Mouse (Mus musculus) hindbrain, embryonic 10.5 days (tissue): ENCODE measurements at regions not wholly inside any gene's neighbourhood (a gene's known extent, or its start where the extent isn't known, plus 50 kb on each side); places are given as distances from the start of the nearest gene placed in this dataset.

ENCODE experiments used
- DNase-seq: peaks from one replicate; pipeline ENCODE4 v3.0.0-alpha.2; 2017; ENCODE audit warnings: low spot score
- H3K27ac ChIP-seq: fragments of 300-500 bp; sonication (generic); 2 replicates; pipeline ENCODE4 v1.5.1; 2016; ENCODE audit warnings: mild to moderate bottlenecking, moderate library complexity
- H3K27me3 ChIP-seq: fragments of 300-500 bp; sonication (generic); 2 replicates; pipeline ENCODE4 v1.6.1; 2016; ENCODE audit warnings: mild to moderate bottlenecking; ENCODE audit not compliant: poor library complexity, insufficient read depth, severe bottlenecking
- H3K36me3 ChIP-seq: fragments of 300-500 bp; sonication (generic); 2 replicates; pipeline ENCODE4 v1.6.1; 2016; ENCODE audit warnings: mild to moderate bottlenecking, moderate library complexity
- H3K4me1 ChIP-seq: fragments of 300-500 bp; sonication (generic); replicated peaks from 2 replicates; pipeline ENCODE4 v1.6.1; 2016; ENCODE audit warnings: mild to moderate bottlenecking
- H3K4me3 ChIP-seq: fragments of 300-500 bp; sonication (generic); 2 replicates; pipeline ENCODE4 v1.5.1; 2016; ENCODE audit warnings: mild to moderate bottlenecking, moderate library complexity
- H3K9me3 ChIP-seq: fragments of 300-500 bp; sonication (generic); 2 replicates; pipeline ENCODE4 v1.6.1; 2016; ENCODE audit warnings: mild to moderate bottlenecking, moderate library complexity
- WGBS: fragments of 180-500 bp; shearing (Covaris S2); methylation state at CpG from one replicate; pipeline ENCODE4 v1.1.7; 2016; 5-methylcytosine and 5-hydroxymethylcytosine counted together

DNA sequence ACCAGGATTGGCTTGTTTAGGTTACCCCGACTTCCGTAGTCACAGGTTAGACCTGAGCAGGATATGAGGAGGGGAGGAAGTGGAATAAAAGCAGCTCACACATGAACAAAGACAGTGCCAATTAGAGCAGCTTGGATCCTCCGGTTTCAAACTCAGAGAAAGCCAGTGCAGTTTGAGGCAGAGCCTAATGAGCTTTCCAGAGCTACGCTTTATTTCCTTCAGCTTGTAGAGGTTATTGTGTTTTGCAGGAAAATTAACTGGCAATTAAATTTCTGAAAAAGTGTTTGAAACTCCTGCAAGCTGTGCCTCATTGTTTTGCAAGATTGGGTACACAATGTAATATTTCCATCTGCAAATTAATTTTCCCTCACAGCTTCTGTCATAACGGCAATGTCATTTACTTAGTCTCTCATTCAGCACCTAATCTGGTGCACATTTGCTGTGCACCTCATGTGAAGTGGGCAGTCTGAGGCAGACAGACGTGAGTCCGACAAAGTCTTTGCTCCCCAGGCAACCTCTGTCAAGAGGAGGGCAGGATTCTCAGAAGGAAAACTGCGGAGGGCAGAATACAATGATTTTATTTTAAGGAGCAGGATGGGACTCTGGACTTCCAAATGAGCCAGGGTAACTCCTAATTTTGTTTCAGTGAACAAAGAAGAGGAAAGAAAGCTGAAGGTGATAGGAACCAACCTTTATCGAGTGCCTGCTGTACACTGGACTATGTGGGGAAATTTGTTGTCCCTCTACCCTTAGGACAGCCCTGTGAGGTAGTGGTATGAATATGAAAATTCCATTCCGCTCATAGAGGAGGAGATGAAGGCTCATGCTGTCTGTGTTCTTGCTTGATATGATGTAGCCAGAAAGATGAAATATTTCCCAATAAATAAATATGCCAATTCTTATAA lies 217.6 kb upstream of the Nlrp1b start:
- Histone ChIP-seq H3K4me1 (0 out of 2 replicates have a peak, but pooled peaks cover 7% of the 10 kb centered on the region), H3K4me3 (no peak overlapping the region), H3K27me3 (no peaks in the 10 kb centered on the region), H3K36me3 (no peaks in the 10 kb centered on the region), H3K27ac (no peak overlapping the region), H3K9me3 (no peaks in the 10 kb centered on the region)
- 75% methylated on average over 10 of the region's 10 CpGs for WGBS
- no peak for DNase-seq

DNA sequence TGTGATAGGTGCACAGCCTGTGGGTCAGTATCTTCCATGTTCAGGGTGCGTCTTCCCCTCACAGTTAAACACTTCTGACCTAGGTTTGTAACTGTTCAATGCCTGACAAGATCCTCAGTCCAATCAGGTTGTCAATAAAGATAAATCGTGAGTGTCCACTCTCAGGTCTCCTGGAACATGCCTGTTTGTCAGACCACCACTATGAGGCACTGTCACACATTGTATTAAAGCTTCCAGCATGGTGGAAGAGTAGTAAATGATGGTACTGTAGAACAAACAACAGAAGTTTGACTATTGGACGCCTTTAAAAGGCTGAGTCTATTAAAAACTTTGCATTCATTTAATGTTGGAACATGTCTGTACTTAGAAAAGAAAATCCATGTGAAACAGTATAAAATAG lies 249.6 kb upstream of the Nlrp1b start:
- Histone ChIP-seq H3K27ac (no peak overlapping the region), H3K27me3 (no peaks in the 10 kb centered on the region), H3K4me3 (no peak overlapping the region), H3K4me1 (no peaks in the 10 kb centered on the region), H3K36me3 (no peaks in the 10 kb centered on the region), H3K9me3 (no peaks in the 10 kb centered on the region)
- DNase-seq, result no peak
- WGBS, result 78% methylated on average over 3 of the region's 3 CpGs

- DNase-seq, result peak; percentile 63
- H3K27me3 ChIP-seq, result peaks cover 21% of the 10 kb centered on the region; the same call in 1 of the 2 replicates
- peaks cover 31% of the 10 kb centered on the region for H3K4me1 ChIP-seq
- 19% methylated on average over 5 of the region's 5 CpGs for WGBS
- H3K36me3 ChIP-seq, result no peaks in the 10 kb centered on the region
- 0 out of 2 replicates have a peak overlapping the region, but pooled peaks have one; percentile 5 for H3K4me3 ChIP-seq
- peak overlapping the region; percentile 50 for H3K27ac ChIP-seq
- H3K9me3 ChIP-seq, result 0 out of 2 replicates have a peak, but pooled peaks cover 6% of the 10 kb centered on the region
These were observed 251.9 kb upstream of the Wscd1 start for GRCm38 (mm10) chr11:71497863-71498262.

DNA sequence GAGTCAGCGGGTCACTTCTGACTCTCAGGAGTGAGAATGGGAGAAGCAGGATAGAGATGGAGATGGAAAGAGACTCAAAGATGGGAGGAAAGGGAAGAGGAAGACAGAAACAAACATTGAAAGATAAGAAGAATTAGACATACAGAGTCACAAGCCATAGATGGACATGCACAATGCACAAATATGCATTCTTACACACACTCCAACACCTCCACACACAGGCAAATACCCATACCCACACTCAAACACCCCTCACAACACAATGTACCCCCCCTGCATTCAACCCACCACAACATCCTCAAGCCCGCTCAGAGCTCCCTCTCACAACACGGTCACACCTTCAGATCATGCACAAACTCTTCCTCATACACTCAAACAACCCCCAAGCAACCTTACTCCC lies 251.4 kb upstream of the Wscd1 start:
- Histone ChIP-seq H3K4me1 (peaks cover 31% of the 10 kb centered on the region), H3K9me3 (0 out of 2 replicates have a peak, but pooled peaks cover 4% of the 10 kb centered on the region), H3K27me3 (peaks cover 21% of the 10 kb centered on the region; the same call in 1 of the 2 replicates), H3K27ac (peak overlapping the region; percentile 50), H3K4me3 (no peak overlapping the region), H3K36me3 (no peaks in the 10 kb centered on the region)
- 63% methylated on average over 3 of the region's 3 CpGs for WGBS
- DNase-seq, result no peak

DNA sequence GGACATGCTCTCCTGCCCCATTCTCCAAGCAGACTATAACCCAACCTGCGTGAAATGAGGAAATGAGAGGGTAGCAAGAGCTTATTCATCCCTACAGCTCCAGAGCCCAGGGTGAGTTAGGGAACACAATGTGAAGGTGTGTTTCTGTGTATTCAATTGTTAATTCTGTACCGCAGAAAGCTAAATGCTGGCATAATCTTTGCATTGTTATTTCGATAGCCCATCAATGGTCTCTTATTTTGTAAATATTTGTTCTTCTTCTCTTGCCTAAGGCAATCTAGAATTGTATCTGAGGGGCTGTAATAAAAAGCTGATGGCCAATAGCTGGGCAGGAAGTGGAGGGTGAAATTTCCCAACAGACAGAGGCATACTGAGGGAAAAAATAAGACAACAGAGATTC lies 247.6 kb upstream of the Wscd1 start:
- H3K36me3 ChIP-seq, result no peaks in the 10 kb centered on the region
- H3K4me3 ChIP-seq, result no peak overlapping the region
- WGBS, result 75% methylated on average over 3 of the region's 3 CpGs
- H3K27me3 ChIP-seq, result peaks cover 11% of the 10 kb centered on the region; the same call in 1 of the 2 replicates
- H3K27ac ChIP-seq, result no peak overlapping the region
- H3K9me3 ChIP-seq, result no peaks in the 10 kb centered on the region
- DNase-seq, result no peak
- peaks cover 19% of the 10 kb centered on the region for H3K4me1 ChIP-seq

- Histone ChIP-seq H3K4me1 (peaks cover 40% of the 10 kb centered on the region), H3K27ac (no peak overlapping the region), H3K27me3 (peaks cover 4% of the 10 kb centered on the region), H3K4me3 (no peak overlapping the region), H3K9me3 (no peaks in the 10 kb centered on the region), H3K36me3 (no peaks in the 10 kb centered on the region)
- DNase-seq, result no peak
- 80% methylated on average over 15 of the region's 15 CpGs for WGBS
These were observed 237.3 kb upstream of the Wscd1 start for GRCm38 (mm10) chr11:71512271-71513066.

GRCm38 (mm10) chr11:71513067-71513350 lies 236.7 kb upstream of the Wscd1 start:
- 66% methylated on average over 3 of the region's 3 CpGs for WGBS
- H3K4me3 ChIP-seq, result no peak overlapping the region

GRCm38 (mm10) chr11:71515264-71515663 lies 234.5 kb upstream of the Wscd1 start:
- Histone ChIP-seq H3K4me1 (peaks cover 50% of the 10 kb centered on the region), H3K27me3 (peaks cover 10% of the 10 kb centered on the region), H3K27ac (peak overlapping the region; percentile 23; the same call in 1 of the 2 replicates), H3K36me3 (no peaks in the 10 kb centered on the region), H3K9me3 (no peaks in the 10 kb centered on the region), H3K4me3 (no peak overlapping the region)
- WGBS, result 30% methylated on average over 6 of the region's 6 CpGs
- peak; percentile 14 for DNase-seq

More at GRCm38 (mm10) chr11:71513067-71513350, 236.7 kb upstream of the Wscd1 start:
- H3K9me3 ChIP-seq, result no peaks in the 10 kb centered on the region
- no peaks in the 10 kb centered on the region for H3K36me3 ChIP-seq
- peaks cover 45% of the 10 kb centered on the region for H3K4me1 ChIP-seq
- H3K27me3 ChIP-seq, result peaks cover 6% of the 10 kb centered on the region
- H3K27ac ChIP-seq, result no peak overlapping the region
- DNase-seq, result no peak

DNA sequence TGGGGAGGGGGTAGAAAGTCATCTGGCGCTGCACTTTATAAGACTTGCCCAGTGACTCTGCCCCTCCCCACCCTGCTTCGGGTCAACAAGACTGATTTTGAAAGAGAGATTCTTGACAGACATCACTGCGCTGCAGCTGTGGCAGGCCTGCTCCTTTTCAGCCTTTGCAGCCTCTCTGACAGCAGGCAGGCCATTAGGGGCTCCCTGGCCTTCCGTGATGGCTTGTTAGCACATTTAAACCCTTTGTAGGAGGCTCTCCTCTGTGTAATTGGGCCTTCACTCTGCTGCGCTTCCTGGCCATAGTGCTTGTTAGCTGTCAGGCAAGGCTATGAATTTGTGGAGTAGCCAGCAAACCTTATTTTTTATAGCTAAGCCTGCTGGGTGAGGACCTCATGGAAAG lies 232.3 kb upstream of the Wscd1 start:
- Histone ChIP-seq H3K36me3 (no peaks in the 10 kb centered on the region), H3K27me3 (peaks cover 10% of the 10 kb centered on the region), H3K4me3 (0 out of 2 replicates have a peak overlapping the region, but pooled peaks have one; percentile 9), H3K27ac (peak overlapping the region; percentile 67), H3K4me1 (peaks cover 48% of the 10 kb centered on the region), H3K9me3 (no peaks in the 10 kb centered on the region)
- peak; percentile 64 for DNase-seq
- 8% methylated on average over 5 of the region's 5 CpGs for WGBS

DNA sequence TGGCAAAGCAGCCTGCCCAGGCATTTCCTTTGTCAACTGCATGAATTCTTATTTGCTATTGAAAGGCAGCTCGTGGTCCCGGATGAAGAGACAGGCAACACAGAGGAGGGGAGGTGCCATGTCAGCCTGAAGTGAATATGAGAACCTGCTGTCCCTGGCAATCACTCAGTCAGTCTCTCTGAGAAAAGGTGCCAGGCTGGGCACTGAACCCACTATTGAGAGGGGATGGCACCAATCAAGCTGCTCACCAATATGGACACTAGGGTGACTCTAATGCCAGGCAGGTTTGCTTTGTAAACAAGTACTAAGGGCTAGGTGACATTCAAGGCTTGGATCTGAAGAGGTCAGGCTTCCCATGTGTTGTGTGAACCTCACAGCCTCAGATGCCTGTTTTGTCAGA lies 222.0 kb upstream of the Wscd1 start:
- 75% methylated on average over 2 of the region's 2 CpGs for WGBS
- no peak for DNase-seq
- H3K4me1 ChIP-seq, result no peaks in the 10 kb centered on the region
- no peaks in the 10 kb centered on the region for H3K36me3 ChIP-seq
- no peaks in the 10 kb centered on the region for H3K9me3 ChIP-seq
- H3K27me3 ChIP-seq, result no peaks in the 10 kb centered on the region
- no peak overlapping the region for H3K27ac ChIP-seq
- H3K4me3 ChIP-seq, result no peak overlapping the region

DNA sequence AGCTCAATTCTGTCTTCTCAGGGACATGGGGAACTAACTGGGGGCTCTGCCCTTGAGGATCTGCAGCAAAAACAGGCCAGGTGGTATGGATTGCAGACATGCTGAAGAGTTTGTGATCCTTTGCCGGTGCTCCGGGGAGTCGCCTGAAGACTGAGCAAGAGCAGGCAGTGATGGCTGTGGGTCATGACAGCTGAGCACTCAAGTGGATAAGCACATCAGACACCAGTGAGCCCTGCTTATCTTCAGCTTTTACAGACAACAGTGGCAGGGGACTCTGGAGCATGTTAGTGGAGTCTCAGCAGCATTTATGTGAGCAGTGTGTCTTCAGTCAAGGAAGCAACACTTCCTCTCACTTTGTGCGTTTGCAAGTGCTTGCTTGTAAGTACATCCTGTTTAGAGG lies 221.1 kb upstream of the Wscd1 start:
- WGBS, result 95% methylated on average over 4 of the region's 4 CpGs
- no peaks in the 10 kb centered on the region for H3K27me3 ChIP-seq
- DNase-seq, result no peak
- H3K4me3 ChIP-seq, result no peak overlapping the region
- H3K4me1 ChIP-seq, result no peaks in the 10 kb centered on the region
- no peak overlapping the region for H3K27ac ChIP-seq
- no peaks in the 10 kb centered on the region for H3K9me3 ChIP-seq
- no peaks in the 10 kb centered on the region for H3K36me3 ChIP-seq

DNA sequence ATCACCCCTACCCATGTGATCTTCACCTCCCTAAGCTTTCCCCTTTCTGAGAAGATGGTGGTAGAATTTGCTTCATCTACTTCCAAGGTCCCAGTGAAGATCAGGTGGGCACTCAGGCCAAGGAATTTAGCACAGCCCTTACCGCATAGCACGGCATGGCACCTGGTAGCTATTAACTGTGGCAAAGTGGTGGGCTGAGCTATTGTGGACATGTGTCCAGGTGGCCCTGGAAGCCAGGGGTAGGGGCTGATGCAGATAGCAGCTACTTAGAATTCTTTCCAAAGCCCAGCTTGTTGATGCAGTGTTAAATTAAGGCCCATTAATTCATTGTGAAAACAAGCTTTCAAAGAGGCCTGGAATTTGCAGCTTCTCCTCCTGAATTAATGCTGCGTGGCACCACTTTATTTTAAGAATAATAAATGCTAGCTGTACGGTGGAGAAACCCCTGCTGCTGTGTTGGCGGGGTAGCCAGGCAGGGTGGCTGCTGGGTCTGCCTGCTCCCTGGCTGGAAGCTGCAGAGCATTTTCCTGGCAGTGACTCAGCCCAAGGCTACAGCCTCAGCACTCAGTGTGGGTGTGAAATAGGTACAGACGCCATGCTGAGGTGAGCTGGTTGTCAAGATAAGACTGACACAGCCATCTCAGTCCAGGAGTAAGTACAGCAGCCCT lies 208.4 kb upstream of the Wscd1 start:
- Histone ChIP-seq H3K27ac (no peak overlapping the region), H3K4me1 (no peaks in the 10 kb centered on the region), H3K36me3 (no peaks in the 10 kb centered on the region), H3K9me3 (peaks cover 16% of the 10 kb centered on the region; the same call in 1 of the 2 replicates), H3K27me3 (no peaks in the 10 kb centered on the region), H3K4me3 (no peak overlapping the region)
- DNase-seq, result no peak
- WGBS, result 60% methylated on average over 6 of the region's 6 CpGs
